Mouse (Mus musculus): ENCODE measurements around the gene Hlcs. TPM values are rescaled to one million over a fixed set of nuclear protein-coding genes. Genes with fewer than 3 reads are reported as not detected.

Hlcs gene
- polyA plus RNA-seq (2014; fragmentation: Nextera tagmentation; extraction: Ambion mirVana): 7.1 and 7.4 TPM in 2 replicates

- no peaks in the 10 kb centered on the region for H3K36me3 ChIP-seq (ENCODE audit: control insufficient read depth, insufficient read depth, low read length)
Observed at GRCm38 (mm10) chr16:94313229-94314030, at the start of gene Hlcs. Hlcs (minus strand) TSS chr16:94313571.

GRCm38 (mm10) chr16:94362174-94362873 lies 49.0 kb upstream of the Hlcs start:
- ATAC-seq (replicated peaks; ENCODE audit: low FRiP score) (no peak; the same call in 1 of the 2 replicates), DNase-seq (ENCODE audit: low spot score) (no peak)
- H3K9ac ChIP-seq (ENCODE audit: low read depth, low read length): no peak overlapping the region
- no peak overlapping the region for H3K27ac ChIP-seq (ENCODE audit: low read depth, low read length)
- no peaks in the 10 kb centered on the region; the same call in 1 of the 2 replicates for H3K36me3 ChIP-seq (ENCODE audit: control insufficient read depth, insufficient read depth, low read length)
- H3K27me3 ChIP-seq (replicated peaks; ENCODE audit: control insufficient read depth, insufficient read depth, low read length): no peaks in the 10 kb centered on the region
- WGBS: 48% methylated on average over 10 of the region's 10 CpGs
- H3K9me3 ChIP-seq (ENCODE audit: control insufficient read depth, low read length): no peaks in the 10 kb centered on the region
- H3K4me1 ChIP-seq (replicated peaks; ENCODE audit: control insufficient read depth, insufficient read depth, low read length): peaks cover 10% of the 10 kb centered on the region
- H3K4me2 ChIP-seq: no peak overlapping the region
- no peak overlapping the region for H3K4me3 ChIP-seq (ENCODE audit: low read depth, low read length)

More at GRCm38 (mm10) chr16:94313229-94314030, at the start of gene Hlcs:
- ATAC-seq (replicated peaks; ENCODE audit: low FRiP score) (peak; percentile 91), DNase-seq (ENCODE audit: low spot score) (peak; percentile 97)
- H3K4me2 ChIP-seq: peak within 1 kb of the TSS; percentile 81
- H3K9me3 ChIP-seq (ENCODE audit: control insufficient read depth, low read length): no peaks in the 10 kb centered on the region
- H3K4me3 ChIP-seq (ENCODE audit: low read depth, low read length): peak within 1 kb of the TSS; percentile 69
- WGBS: 1% methylated on average over 59 of the region's 64 CpGs
- H3K4me1 ChIP-seq (replicated peaks; ENCODE audit: control insufficient read depth, insufficient read depth, low read length): peaks cover 4% of the 10 kb centered on the region; the same call in 1 of the 2 replicates
- H3K27ac ChIP-seq (ENCODE audit: low read depth, low read length): peak within 1 kb of the TSS; percentile 91
- peak within 1 kb of the TSS; percentile 85 for H3K9ac ChIP-seq (ENCODE audit: low read depth, low read length)
- no peaks in the 10 kb centered on the region for H3K27me3 ChIP-seq (replicated peaks; ENCODE audit: control insufficient read depth, insufficient read depth, low read length)

- Histone ChIP-seq H3K36me3 (ENCODE audit: control insufficient read depth, insufficient read depth, low read length) (no peaks in the 10 kb centered on the region), H3K27me3 (replicated peaks; ENCODE audit: control insufficient read depth, insufficient read depth, low read length) (no peaks in the 10 kb centered on the region), H3K9me3 (ENCODE audit: control insufficient read depth, low read length) (no peaks in the 10 kb centered on the region), H3K4me2 (no peak overlapping the region), H3K4me3 (ENCODE audit: low read depth, low read length) (no peak overlapping the region), H3K4me1 (replicated peaks; ENCODE audit: control insufficient read depth, insufficient read depth, low read length) (peaks cover 10% of the 10 kb centered on the region), H3K9ac (ENCODE audit: low read depth, low read length) (no peak overlapping the region), H3K27ac (ENCODE audit: low read depth, low read length) (no peak overlapping the region)
- DNase-seq (ENCODE audit: low spot score) (no peak), ATAC-seq (replicated peaks; ENCODE audit: low FRiP score) (no peak)
- 86% methylated on average over 13 of the region's 13 CpGs for WGBS
Observed at GRCm38 (mm10) chr16:94360578-94361350, 47.4 kb upstream of the Hlcs start.

- peaks cover 10% of the 10 kb centered on the region for H3K4me1 ChIP-seq (replicated peaks; ENCODE audit: control insufficient read depth, insufficient read depth, low read length)
- 0 out of 2 replicates have a peak overlapping the region, but pooled peaks have one; percentile 8 for H3K4me2 ChIP-seq
- H3K4me3 ChIP-seq (ENCODE audit: low read depth, low read length): no peak overlapping the region
- no peak overlapping the region for H3K27ac ChIP-seq (ENCODE audit: low read depth, low read length)
- H3K27me3 ChIP-seq (replicated peaks; ENCODE audit: control insufficient read depth, insufficient read depth, low read length): no peaks in the 10 kb centered on the region
- H3K9me3 ChIP-seq (ENCODE audit: control insufficient read depth, low read length): no peaks in the 10 kb centered on the region
- DNase-seq (ENCODE audit: low spot score): no peak
- peak; percentile 81 for ATAC-seq (replicated peaks; ENCODE audit: low FRiP score)
- no peak overlapping the region for H3K9ac ChIP-seq (ENCODE audit: low read depth, low read length)
- WGBS: 48% methylated on average over 3 of the region's 3 CpGs
- H3K36me3 ChIP-seq (ENCODE audit: control insufficient read depth, insufficient read depth, low read length): no peaks in the 10 kb centered on the region
Observed at GRCm38 (mm10) chr16:94358091-94358490, 44.7 kb upstream of the Hlcs start.

- Histone ChIP-seq H3K4me2 (no peak overlapping the region), H3K4me3 (ENCODE audit: low read depth, low read length) (no peak overlapping the region), H3K4me1 (replicated peaks; ENCODE audit: control insufficient read depth, insufficient read depth, low read length) (peaks cover 7% of the 10 kb centered on the region), H3K36me3 (ENCODE audit: control insufficient read depth, insufficient read depth, low read length) (no peaks in the 10 kb centered on the region), H3K27ac (ENCODE audit: low read depth, low read length) (no peak overlapping the region), H3K27me3 (replicated peaks; ENCODE audit: control insufficient read depth, insufficient read depth, low read length) (no peaks in the 10 kb centered on the region), H3K9me3 (ENCODE audit: control insufficient read depth, low read length) (no peaks in the 10 kb centered on the region), H3K9ac (ENCODE audit: low read depth, low read length) (no peak overlapping the region)
- ATAC-seq (replicated peaks; ENCODE audit: low FRiP score) (no peak), DNase-seq (ENCODE audit: low spot score) (no peak)
- 65% methylated on average over 11 of the region's 11 CpGs for WGBS
Observed at GRCm38 (mm10) chr16:94356776-94357494, 43.6 kb upstream of the Hlcs start.

- H3K9me3 ChIP-seq (ENCODE audit: control insufficient read depth, low read length): no peaks in the 10 kb centered on the region
- ATAC-seq (replicated peaks; ENCODE audit: low FRiP score) (no peak), DNase-seq (ENCODE audit: low spot score) (no peak)
- no peak overlapping the region for H3K4me2 ChIP-seq
- H3K4me3 ChIP-seq (ENCODE audit: low read depth, low read length): no peak overlapping the region
- H3K27ac ChIP-seq (ENCODE audit: low read depth, low read length): no peak overlapping the region
- no peaks in the 10 kb centered on the region for H3K36me3 ChIP-seq (ENCODE audit: control insufficient read depth, insufficient read depth, low read length)
- H3K4me1 ChIP-seq (replicated peaks; ENCODE audit: control insufficient read depth, insufficient read depth, low read length): peaks cover 6% of the 10 kb centered on the region; the same call in 1 of the 2 replicates
- no peaks in the 10 kb centered on the region for H3K27me3 ChIP-seq (replicated peaks; ENCODE audit: control insufficient read depth, insufficient read depth, low read length)
- no peak overlapping the region for H3K9ac ChIP-seq (ENCODE audit: low read depth, low read length)
- WGBS: 41% methylated on average over 7 of the region's 7 CpGs
Observed at GRCm38 (mm10) chr16:94356046-94356445, 42.7 kb upstream of the Hlcs start.

GRCm38 (mm10) chr16:94354450-94354849 lies 41.1 kb upstream of the Hlcs start:
- H3K4me1 ChIP-seq (replicated peaks; ENCODE audit: control insufficient read depth, insufficient read depth, low read length): peaks cover 6% of the 10 kb centered on the region; the same call in 1 of the 2 replicates
- H3K4me2 ChIP-seq: no peak overlapping the region

GRCm38 (mm10) chr16:94350287-94350677 lies 36.9 kb upstream of the Hlcs start:
- ATAC-seq (replicated peaks; ENCODE audit: low FRiP score): no peak
- DNase-seq (ENCODE audit: low spot score): no peak
- H3K4me2 ChIP-seq: no peak overlapping the region
- H3K36me3 ChIP-seq (ENCODE audit: control insufficient read depth, insufficient read depth, low read length): no peaks in the 10 kb centered on the region
- H3K4me1 ChIP-seq (replicated peaks; ENCODE audit: control insufficient read depth, insufficient read depth, low read length): no peaks in the 10 kb centered on the region
- no peaks in the 10 kb centered on the region for H3K9me3 ChIP-seq (ENCODE audit: control insufficient read depth, low read length)
- no peak overlapping the region for H3K9ac ChIP-seq (ENCODE audit: low read depth, low read length)
- 70% methylated on average over 10 of the region's 10 CpGs for WGBS
- no peak overlapping the region for H3K4me3 ChIP-seq (ENCODE audit: low read depth, low read length)
- no peaks in the 10 kb centered on the region for H3K27me3 ChIP-seq (replicated peaks; ENCODE audit: control insufficient read depth, insufficient read depth, low read length)
- no peak overlapping the region for H3K27ac ChIP-seq (ENCODE audit: low read depth, low read length)

More at GRCm38 (mm10) chr16:94354450-94354849, 41.1 kb upstream of the Hlcs start:
- H3K27me3 ChIP-seq (replicated peaks; ENCODE audit: control insufficient read depth, insufficient read depth, low read length): no peaks in the 10 kb centered on the region
- H3K9me3 ChIP-seq (ENCODE audit: control insufficient read depth, low read length): no peaks in the 10 kb centered on the region
- ATAC-seq (replicated peaks; ENCODE audit: low FRiP score) (no peak), DNase-seq (ENCODE audit: low spot score) (no peak)
- no peak overlapping the region for H3K4me3 ChIP-seq (ENCODE audit: low read depth, low read length)
- H3K27ac ChIP-seq (ENCODE audit: low read depth, low read length): no peak overlapping the region
- 41% methylated on average over 9 of the region's 9 CpGs for WGBS
- no peak overlapping the region for H3K9ac ChIP-seq (ENCODE audit: low read depth, low read length)
- H3K36me3 ChIP-seq (ENCODE audit: control insufficient read depth, insufficient read depth, low read length): no peaks in the 10 kb centered on the region

All from liver, embryonic 11.5 days (tissue).